Comparison of ENCODE assay signal across 8 mouse cellular contexts in the genomic region with DNA sequence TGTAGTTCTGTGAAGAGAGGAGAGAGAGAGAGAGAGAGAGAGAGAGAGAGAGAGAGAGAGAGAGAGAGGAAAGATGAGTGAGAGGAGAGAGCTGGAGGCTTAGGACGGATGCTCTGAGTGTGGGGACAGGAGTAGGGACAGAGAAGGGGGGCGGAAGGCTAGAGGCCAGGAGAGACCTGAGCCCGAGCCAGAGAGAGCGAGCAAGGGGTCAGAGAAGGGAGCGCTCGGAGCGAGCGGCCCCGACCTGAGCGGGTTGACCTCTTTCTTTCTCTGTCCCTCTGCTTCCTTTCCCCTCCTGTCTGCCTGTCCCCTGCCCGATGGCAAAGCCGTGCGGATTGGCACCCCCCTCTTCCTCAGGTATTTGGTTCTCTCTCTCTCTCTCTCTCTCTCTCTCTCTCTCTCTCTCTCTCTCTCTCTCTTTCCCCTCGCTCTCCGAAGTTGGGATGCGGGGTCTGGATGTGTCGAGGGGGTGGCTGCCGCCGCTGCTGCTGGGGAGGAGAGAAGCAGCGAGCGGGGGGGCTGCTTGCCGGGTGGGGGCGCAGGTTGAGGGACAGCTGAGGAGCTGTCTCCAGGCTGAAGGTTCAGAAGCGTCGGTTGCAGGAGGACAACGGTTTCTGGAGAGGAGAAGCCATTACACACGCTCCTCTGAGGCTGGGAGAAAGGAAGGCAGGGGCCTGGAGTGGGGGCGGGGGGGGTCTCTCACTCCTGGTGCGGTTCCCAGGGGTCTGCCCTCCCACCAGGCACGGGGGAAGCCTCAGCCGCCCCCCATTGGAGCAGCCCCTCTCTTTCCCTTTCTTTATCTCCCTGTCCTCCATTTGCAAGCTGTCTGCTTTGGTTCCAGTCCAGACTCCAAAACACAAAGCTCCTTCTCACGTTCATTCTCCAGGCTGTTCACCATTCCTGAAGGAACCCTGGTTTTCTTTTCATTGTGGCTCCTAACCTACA. TPM values are rescaled to one million over a fixed set of nuclear protein-coding genes. Genes with fewer than 3 reads are reported as not detected.
DNase-seq lines count a peak whose midpoint lies in the region; ATAC-seq and TF ChIP-seq lines count a peak whose summit lies in the region.

No protein-coding gene starts in this region.

- H3K9me3 ChIP-seq in E14TG2a.4 (ENCODE audit: low read length): no peaks in the 10 kb centered on the region
- no peaks in the 10 kb centered on the region for H3K9me3 ChIP-seq in heart, embryonic 10.5 days
- H3K9me3 ChIP-seq in lung, postnatal 0 days (ENCODE audit: low read length): no peaks in the 10 kb centered on the region

- TF ChIP-seq EP300 in lung, postnatal 0 days (IDR thresholded peaks at IDR 0.05): no peak

- peak; percentile 81 for DNase-seq in 3134 (ENCODE audit: extremely low read depth, insufficient read length, low spot score)
- peak; percentile 78 to 79 for DNase-seq in cerebellum, postnatal 14 days
- peak; percentile 85 for DNase-seq in heart, embryonic 10.5 days (ENCODE audit: low spot score)
- DNase-seq in kidney, postnatal 10 days: peak; percentile 71
- DNase-seq in lung, postnatal 0 days (ENCODE audit: low spot score): peak; percentile 61
- no peak for DNase-seq in spleen, adult 12 weeks (ENCODE audit: low spot score)

- H3K36me3 ChIP-seq in E14TG2a.4 (ENCODE audit: insufficient read depth, low read length): peaks cover 13% of the 10 kb centered on the region; the same call in 1 of the 2 replicates
- no peaks in the 10 kb centered on the region for H3K36me3 ChIP-seq in heart, embryonic 10.5 days
- no peaks in the 10 kb centered on the region for H3K36me3 ChIP-seq in lung, postnatal 0 days (ENCODE audit: insufficient read depth, low read length)
- no peaks in the 10 kb centered on the region for H3K36me3 ChIP-seq in small intestine, adult 2 months (ENCODE audit: control insufficient read depth, insufficient read depth, low read length)

- H3K27ac ChIP-seq in heart, embryonic 10.5 days: peak overlapping the region; percentile 99
- H3K27ac ChIP-seq in lung, postnatal 0 days (ENCODE audit: low read length): peak overlapping the region; percentile 89
- peak overlapping the region; percentile 31; the same call in 1 of the 2 replicates for H3K27ac ChIP-seq in small intestine, adult 2 months (ENCODE audit: insufficient read depth, low read depth, low read length)

- peak overlapping the region; percentile 87 for H3K4me3 ChIP-seq in E14TG2a.4 (replicated peaks; ENCODE audit: low read length)
- H3K4me3 ChIP-seq in heart, embryonic 10.5 days: peak overlapping the region; percentile 83
- H3K4me3 ChIP-seq in lung, postnatal 0 days (ENCODE audit: low read depth, low read length): peak overlapping the region; percentile 50
- peak overlapping the region; percentile 89 for H3K4me3 ChIP-seq in small intestine, adult 2 months (ENCODE audit: low read depth, low read length)

- peak overlapping the region; percentile 96 for H3K4me2 ChIP-seq in lung, postnatal 0 days (replicated peaks; ENCODE audit: low read depth, low read length)

- H3K4me1 ChIP-seq in E14TG2a.4 (replicated peaks; ENCODE audit: low read depth, low read length): peaks cover 47% of the 10 kb centered on the region
- peaks cover 12% of the 10 kb centered on the region for H3K4me1 ChIP-seq in heart, embryonic 10.5 days
- H3K4me1 ChIP-seq in lung, postnatal 0 days (ENCODE audit: insufficient read depth, low read depth, low read length): peaks cover 9% of the 10 kb centered on the region; the same call in 1 of the 2 replicates
- 0 out of 2 replicates have a peak, but pooled peaks cover 2% of the 10 kb centered on the region for H3K4me1 ChIP-seq in small intestine, adult 2 months (ENCODE audit: control insufficient read depth, insufficient read depth, insufficient read length, low read length)

- peak; percentile 50 for ATAC-seq in lung, postnatal 0 days

- 1% methylated on average over 27 of the region's 32 CpGs for WGBS in heart, embryonic 10.5 days
- 0% methylated on average over 27 of the region's 32 CpGs for WGBS in lung, postnatal 0 days
- WGBS in small intestine, adult 2 months: 1% methylated on average over 32 of the region's 32 CpGs

- TF ChIP-seq POLR2A in small intestine, adult 2 months (IDR thresholded peaks at IDR 0.05; ENCODE audit: low read depth, low read length): no peak

- no peaks in the 10 kb centered on the region for H3K27me3 ChIP-seq in E14TG2a.4 (ENCODE audit: insufficient read depth, low read length)
- no peaks in the 10 kb centered on the region for H3K27me3 ChIP-seq in heart, embryonic 10.5 days (ENCODE audit: insufficient read depth, poor library complexity, severe bottlenecking)
- 0 out of 2 replicates have a peak, but pooled peaks cover 4% of the 10 kb centered on the region for H3K27me3 ChIP-seq in lung, postnatal 0 days (replicated peaks; ENCODE audit: insufficient read depth, low read length)
- no peaks in the 10 kb centered on the region for H3K27me3 ChIP-seq in small intestine, adult 2 months (ENCODE audit: control insufficient read depth, insufficient read depth, low read length)

- no peak for TF ChIP-seq CTCF in E14TG2a.4 (conservative IDR thresholded peaks at IDR 0.05; ENCODE audit: low read length)
- TF ChIP-seq CTCF in lung, postnatal 0 days (IDR thresholded peaks at IDR 0.05): no peak
- TF ChIP-seq CTCF in small intestine, adult 2 months (IDR thresholded peaks at IDR 0.05; ENCODE audit: extremely low read depth, insufficient read length, insufficient replicate concordance, low read depth, low read length): no peak

- peak overlapping the region; percentile 53 for H3K9ac ChIP-seq in lung, postnatal 0 days (replicated peaks; ENCODE audit: low read depth)

RNA-seq across cellular contexts. Expression of a gene that starts 4.0 kb away (rescaled TPM):
- polyA plus RNA-seq in heart, embryonic 10.5 days (2016; fragmentation: Nextera tagmentation; extraction: Ambion mirVana): 4.0 and 5.7 TPM in 2 replicates
- polyA plus RNA-seq in lung, postnatal 0 days (2015; fragmentation: Nextera tagmentation; extraction: Ambion mirVana): 1.5 and 1.8 TPM in 2 replicates
- 1.1 and 2.3 TPM in 2 replicates for polyA plus RNA-seq in small intestine, adult 2 months (2012; rRNA removed)

Comparison
In these comparisons a context has a peak if more than half of its experiments do, and no peak if none do; other contexts are left out.
1. H3K27ac ChIP-seq: peak in every context shown above with its lines; median percentile 99 in heart, embryonic 10.5 days; 89 in lung, postnatal 0 days; 31 in small intestine, adult 2 months.